Mouse (Mus musculus) megakaryocyte, embryonic 14.5 days (primary cell): ENCODE measurements around the gene Map2k5. TPM values are rescaled to one million over a fixed set of nuclear protein-coding genes. Genes with fewer than 3 reads are reported as not detected.

Source experiments
- H3K27me3 ChIP-seq: replicated peaks from 2 replicates; pipeline ENCODE3; 2012; ENCODE audit warnings: inconsistent platforms
- H3K36me3 ChIP-seq: replicated peaks from 2 replicates; pipeline ENCODE3; 2012; ENCODE audit warnings: low read length, inconsistent platforms, mixed read lengths
- H3K4me1 ChIP-seq: 2 replicates; pipeline ENCODE4 v1.6.1; 2012; ENCODE audit warnings: inconsistent platforms
- H3K4me3 ChIP-seq: replicated peaks from 2 replicates; pipeline ENCODE3; 2012; ENCODE audit warnings: moderate library complexity, mild to moderate bottlenecking, inconsistent platforms
- H3K9me3 ChIP-seq: 2 replicates; pipeline ENCODE4 v1.6.1; 2012; ENCODE audit warnings: inconsistent platforms
- FLI1 ChIP-seq: IDR thresholded peaks from 2 replicates; pipeline ENCODE4 v1.6.1; 2012; ENCODE audit warnings: low read length, inconsistent platforms, mixed read lengths
- GATA1 ChIP-seq: IDR thresholded peaks from 3 replicates; pipeline ENCODE4 v1.6.1; 2012; ENCODE audit warnings: mixed read lengths, low read length, inconsistent platforms, borderline replicate concordance
- polyA plus RNA-seq: library from polyadenylated mRNA; stranded (reverse); fragments of >175 nt; gene quantifications from 2 replicates; pipeline ENCODE4 v1.2.3, GENCODE M21; 2012; ENCODE audit warnings: low replicate concordance; ENCODE audit not compliant: insufficient read depth

Gene Map2k5
- polyA plus RNA-seq, 1 experiment, result 31.6 TPM

DNA sequence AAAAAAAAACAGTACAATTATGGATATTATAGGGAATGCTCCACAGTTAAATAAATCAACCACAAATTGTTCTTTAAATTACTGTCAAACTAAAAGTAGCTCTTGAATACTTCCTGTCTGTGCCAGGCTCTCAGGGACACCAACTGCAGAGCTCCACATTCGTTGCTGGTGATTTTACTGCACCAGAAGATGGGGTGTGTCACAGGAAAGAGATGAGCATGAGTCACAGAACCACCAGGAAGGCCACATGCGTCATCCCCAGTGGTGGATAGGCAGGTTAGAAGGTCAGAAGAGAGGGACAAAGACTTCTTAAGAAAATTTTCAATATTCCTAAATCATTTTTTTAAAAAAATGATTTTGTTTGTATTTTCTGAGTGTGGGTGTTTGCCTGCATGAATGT, 96.6 kb downstream of the Map2k5 start:
- TF ChIP-seq FLI1, result no peak
- TF ChIP-seq GATA1, result no peak

DNA sequence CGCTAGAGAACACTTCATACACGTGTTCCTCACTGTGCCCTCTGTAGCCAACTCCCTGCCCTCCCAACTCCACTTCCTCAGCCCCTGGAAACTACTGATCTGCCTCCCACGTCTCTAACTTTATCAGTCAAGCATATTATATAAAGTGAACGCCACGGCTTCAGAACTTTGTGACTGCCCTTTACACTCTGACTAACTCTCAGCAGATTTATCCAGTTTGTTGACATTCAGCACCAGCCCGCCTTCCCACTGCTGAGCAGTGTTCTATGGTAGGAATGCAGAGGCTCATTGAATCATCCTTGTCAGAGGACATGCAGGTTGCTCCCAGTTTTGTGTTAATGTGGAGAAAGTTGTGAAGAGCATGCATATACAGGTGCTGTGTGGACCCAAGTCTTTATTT, 103.9 kb downstream of the Map2k5 start:
- Histone ChIP-seq H3K27me3 (peaks cover 4% of the 10 kb centered on the region), H3K4me1 (peaks cover 7% of the 10 kb centered on the region), H3K4me3 (no peak overlapping the region), H3K9me3 (no peaks in the 10 kb centered on the region), H3K36me3 (peaks cover 41% of the 10 kb centered on the region)
- TF ChIP-seq GATA1 (no peak), FLI1 (no peak)

More for the DNA sequence above, 96.6 kb downstream of the Map2k5 start:
- no peak overlapping the region for H3K4me3 ChIP-seq
- no peaks in the 10 kb centered on the region for H3K9me3 ChIP-seq
- H3K4me1 ChIP-seq, result peaks cover 12% of the 10 kb centered on the region
- peaks cover 54% of the 10 kb centered on the region for H3K36me3 ChIP-seq
- H3K27me3 ChIP-seq, result no peaks in the 10 kb centered on the region

DNA sequence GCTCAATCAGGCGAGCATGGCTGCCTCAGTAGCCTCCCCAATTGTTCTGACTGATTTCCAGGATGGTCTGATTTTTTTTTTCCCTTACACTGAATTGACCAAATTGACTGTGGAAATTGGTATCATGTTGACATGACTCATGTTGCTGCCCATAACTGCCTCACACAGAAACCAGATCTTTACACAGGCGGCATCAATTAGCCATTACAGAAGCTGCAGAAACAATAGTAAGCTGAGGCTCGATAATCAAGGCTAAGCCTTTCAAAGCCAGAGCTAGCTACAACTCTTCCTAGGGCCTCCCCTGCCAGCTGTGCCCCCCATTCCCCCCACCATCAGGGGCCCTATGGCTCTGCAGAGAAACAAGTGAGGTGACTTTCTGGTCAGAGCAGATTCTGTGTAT, 107.9 kb downstream of the Map2k5 start:
- Histone ChIP-seq H3K36me3 (peaks cover 36% of the 10 kb centered on the region), H3K27me3 (peaks cover 4% of the 10 kb centered on the region), H3K4me3 (no peak overlapping the region), H3K4me1 (peaks cover 4% of the 10 kb centered on the region; the same call in 1 of the 2 replicates), H3K9me3 (no peaks in the 10 kb centered on the region)
- TF ChIP-seq GATA1, result no peak
- no peak for TF ChIP-seq FLI1

DNA sequence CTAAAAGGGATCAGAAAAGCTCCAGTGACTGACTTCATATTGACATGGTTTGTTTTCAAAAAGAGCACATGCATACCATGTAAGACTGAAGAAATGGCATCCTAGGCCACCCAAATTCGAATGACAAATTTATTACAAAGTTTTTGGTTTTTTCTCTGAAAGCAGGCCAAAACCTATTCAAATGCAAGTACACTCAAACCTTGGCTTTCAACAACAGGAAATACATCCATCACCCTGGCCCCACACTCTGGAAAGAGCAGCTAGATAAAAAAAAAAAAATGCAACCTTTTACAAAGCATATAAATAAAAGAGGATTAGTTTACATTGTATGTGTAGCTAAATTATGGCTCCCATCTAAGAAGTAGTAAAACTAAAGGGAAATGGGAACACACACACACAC, 114.5 kb downstream of the Map2k5 start:
- Histone ChIP-seq H3K27me3 (no peaks in the 10 kb centered on the region), H3K9me3 (no peaks in the 10 kb centered on the region), H3K36me3 (peaks cover 52% of the 10 kb centered on the region), H3K4me1 (peaks cover 4% of the 10 kb centered on the region; the same call in 1 of the 2 replicates), H3K4me3 (no peak overlapping the region)
- no peak for TF ChIP-seq FLI1
- TF ChIP-seq GATA1, result no peak

DNA sequence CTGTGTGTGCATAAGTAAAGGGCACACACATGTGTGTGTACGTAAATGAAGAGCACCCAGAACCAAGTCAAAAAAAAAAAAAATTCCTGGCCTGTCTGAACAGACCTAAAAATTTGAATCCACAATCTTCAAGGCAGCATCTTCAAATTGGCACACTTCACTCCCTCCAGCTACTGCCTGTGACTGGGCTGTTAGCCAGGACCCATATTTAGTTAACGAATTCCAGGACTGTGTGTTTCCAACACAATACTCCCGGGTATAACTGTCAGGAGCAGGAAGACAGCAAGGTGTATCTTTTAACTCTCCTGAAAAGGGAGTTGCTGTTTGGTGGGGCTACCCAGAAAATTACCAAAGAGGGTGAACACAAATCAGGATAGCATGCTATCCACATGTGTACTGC, 118.9 kb downstream of the Map2k5 start:
- no peak for TF ChIP-seq GATA1
- no peak for TF ChIP-seq FLI1
- Histone ChIP-seq H3K27me3 (no peaks in the 10 kb centered on the region), H3K4me3 (no peak overlapping the region), H3K4me1 (peaks cover 3% of the 10 kb centered on the region; the same call in 1 of the 2 replicates), H3K9me3 (no peaks in the 10 kb centered on the region), H3K36me3 (peaks cover 87% of the 10 kb centered on the region)

DNA sequence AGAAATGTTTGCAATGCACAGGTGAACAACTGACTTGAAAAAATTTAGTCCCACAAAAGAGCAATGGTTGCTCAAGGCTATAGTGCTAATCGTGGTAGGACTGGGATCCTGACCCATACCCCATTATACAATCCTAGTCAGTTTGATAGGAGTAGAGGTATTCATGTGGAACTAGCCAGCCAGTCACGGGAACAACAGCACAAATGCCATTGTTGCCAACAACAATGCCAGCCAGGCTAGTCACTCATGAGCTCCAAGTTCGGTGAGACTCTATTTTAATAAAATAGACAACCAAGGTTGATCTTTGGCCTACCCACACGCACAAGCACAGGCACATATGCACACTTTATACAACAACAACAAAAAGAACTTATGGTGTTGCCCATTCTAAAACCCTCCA, 120.0 kb downstream of the Map2k5 start:
- H3K4me3 ChIP-seq, result no peak overlapping the region
- H3K9me3 ChIP-seq, result no peaks in the 10 kb centered on the region
- peaks cover 3% of the 10 kb centered on the region; the same call in 1 of the 2 replicates for H3K4me1 ChIP-seq
- peaks cover 90% of the 10 kb centered on the region for H3K36me3 ChIP-seq
- TF ChIP-seq GATA1 (no peak), FLI1 (no peak)
- no peaks in the 10 kb centered on the region for H3K27me3 ChIP-seq

DNA sequence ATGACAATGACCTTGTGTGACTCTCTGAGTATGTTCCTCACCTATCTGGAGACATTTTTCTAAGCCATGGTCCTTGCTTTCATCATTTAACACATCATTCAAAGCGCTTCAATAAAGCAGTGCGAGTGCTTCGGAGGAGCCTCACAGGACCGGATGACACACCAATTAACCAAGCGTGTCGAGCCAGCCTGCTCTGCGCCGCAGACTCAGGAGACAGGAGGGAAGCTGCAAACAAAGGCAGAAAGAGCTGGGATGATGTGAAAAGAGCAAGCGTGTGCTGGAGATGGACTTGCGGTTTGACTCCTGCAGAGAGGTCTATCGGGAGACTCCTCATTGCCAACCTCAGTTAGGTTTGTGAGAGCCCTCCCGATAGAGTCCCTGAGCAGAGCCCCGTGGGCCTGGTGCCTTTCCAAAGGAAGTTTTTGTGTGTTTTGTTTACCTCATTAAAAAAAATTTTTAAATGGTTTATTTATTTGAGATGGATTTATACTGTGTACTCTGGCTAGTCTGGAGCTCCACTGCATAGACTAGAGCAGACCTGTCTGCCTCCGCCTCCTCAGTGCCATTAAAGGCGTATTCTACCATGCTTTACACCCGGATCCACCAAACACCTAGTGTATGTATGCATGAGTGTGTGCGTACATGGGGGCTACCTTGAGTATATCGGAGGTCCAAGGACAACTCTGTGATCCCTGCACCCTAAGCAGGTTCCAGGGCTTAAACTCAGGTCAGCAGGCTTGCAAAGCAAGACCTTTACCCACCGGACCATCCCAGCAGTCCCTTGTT, 126.7 kb downstream of the Map2k5 start:
- peaks cover 83% of the 10 kb centered on the region for H3K36me3 ChIP-seq
- H3K4me3 ChIP-seq, result no peak overlapping the region
- no peaks in the 10 kb centered on the region for H3K9me3 ChIP-seq
- no peaks in the 10 kb centered on the region for H3K27me3 ChIP-seq
- TF ChIP-seq GATA1 (no peak), FLI1 (no peak)
- peaks cover 10% of the 10 kb centered on the region; the same call in 1 of the 2 replicates for H3K4me1 ChIP-seq

DNA sequence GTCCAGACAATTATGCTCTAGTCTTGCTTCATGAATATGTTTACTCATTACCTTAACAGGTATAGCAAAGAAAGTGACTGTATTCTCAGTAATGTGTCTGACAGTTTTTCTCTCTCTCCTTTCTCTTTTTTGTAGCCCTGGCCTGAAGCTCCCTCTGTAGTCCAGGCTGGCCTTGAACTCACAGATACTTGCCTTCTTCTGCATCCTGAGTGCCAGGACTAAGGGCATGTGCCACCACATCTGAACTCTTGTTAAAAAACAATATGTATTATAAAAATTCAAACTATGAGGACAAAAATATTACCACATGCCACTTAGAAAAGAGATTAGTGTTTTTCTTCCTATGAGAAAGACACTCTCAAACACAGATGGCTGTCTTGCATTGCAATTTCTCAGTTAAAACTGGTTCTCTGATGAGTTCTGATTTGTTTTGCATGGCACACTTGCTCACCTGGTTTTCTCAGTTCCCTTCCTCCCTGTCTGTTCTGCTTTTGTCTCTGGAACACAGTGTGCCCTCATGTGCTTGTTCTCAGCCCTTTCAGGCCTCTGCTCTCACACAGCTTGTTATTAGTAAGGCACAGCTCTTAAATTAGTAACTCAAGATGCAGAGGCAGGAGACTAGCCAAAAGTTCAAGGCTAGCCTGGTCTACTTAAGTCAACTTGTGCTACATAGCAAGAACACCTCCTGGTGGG, 129.5 kb downstream of the Map2k5 start:
- no peak for TF ChIP-seq GATA1
- H3K4me3 ChIP-seq, result no peak overlapping the region
- H3K4me1 ChIP-seq, result peaks cover 11% of the 10 kb centered on the region; the same call in 1 of the 2 replicates
- H3K9me3 ChIP-seq, result no peaks in the 10 kb centered on the region
- H3K36me3 ChIP-seq, result peaks cover 78% of the 10 kb centered on the region
- no peaks in the 10 kb centered on the region for H3K27me3 ChIP-seq

DNA sequence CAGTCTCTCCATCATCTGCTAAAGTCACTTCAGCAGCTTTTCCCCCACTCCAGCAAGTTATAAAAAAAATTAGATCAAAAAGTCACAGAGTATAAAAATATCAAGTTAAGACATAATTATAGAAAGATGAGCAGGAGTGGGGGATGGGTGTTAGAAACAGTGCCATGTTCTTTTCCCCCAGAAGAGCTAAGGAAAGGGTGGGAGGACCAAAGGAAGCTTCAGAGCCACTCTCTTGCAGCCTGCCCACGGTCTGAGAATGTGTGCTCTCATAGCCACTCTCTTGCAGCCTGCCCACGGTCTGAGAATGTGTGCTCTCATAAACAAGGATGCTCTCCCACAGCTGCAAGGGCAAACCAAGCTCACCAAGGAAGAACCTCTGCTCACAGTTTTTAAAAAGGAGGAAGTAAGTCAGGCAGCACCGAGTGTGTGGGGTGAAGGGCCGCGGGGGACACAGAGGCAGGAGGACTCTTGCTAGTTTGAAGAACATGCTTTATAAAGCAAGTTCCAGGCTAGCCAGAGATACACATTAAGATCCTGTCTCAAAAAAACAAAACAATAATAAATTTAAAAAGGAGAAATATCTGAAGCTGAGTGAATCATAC, 131.0 kb downstream of the Map2k5 start:
- Histone ChIP-seq H3K4me3 (no peak overlapping the region), H3K4me1 (peaks cover 11% of the 10 kb centered on the region; the same call in 1 of the 2 replicates), H3K9me3 (no peaks in the 10 kb centered on the region), H3K27me3 (no peaks in the 10 kb centered on the region), H3K36me3 (peaks cover 70% of the 10 kb centered on the region)
- TF ChIP-seq GATA1, result no peak
- TF ChIP-seq FLI1, result no peak
